Mouse (Mus musculus) CD4-positive, CD25-positive, alpha-beta regulatory T cell, adult 2 months (primary cell): ENCODE results near the gene Aph1a.
"Not testable (repeated sequence)": the region's sequence is repeated elsewhere in the genome, so short reads cannot be mapped to it uniquely, and the experiment has no call there.

Experiments used
- DNase-seq: peaks from one replicate; pipeline ENCODE4 v3.0.0-alpha.2; 2012; ENCODE audit warnings: low read depth, low spot score

Gene Aph1a

DNA sequence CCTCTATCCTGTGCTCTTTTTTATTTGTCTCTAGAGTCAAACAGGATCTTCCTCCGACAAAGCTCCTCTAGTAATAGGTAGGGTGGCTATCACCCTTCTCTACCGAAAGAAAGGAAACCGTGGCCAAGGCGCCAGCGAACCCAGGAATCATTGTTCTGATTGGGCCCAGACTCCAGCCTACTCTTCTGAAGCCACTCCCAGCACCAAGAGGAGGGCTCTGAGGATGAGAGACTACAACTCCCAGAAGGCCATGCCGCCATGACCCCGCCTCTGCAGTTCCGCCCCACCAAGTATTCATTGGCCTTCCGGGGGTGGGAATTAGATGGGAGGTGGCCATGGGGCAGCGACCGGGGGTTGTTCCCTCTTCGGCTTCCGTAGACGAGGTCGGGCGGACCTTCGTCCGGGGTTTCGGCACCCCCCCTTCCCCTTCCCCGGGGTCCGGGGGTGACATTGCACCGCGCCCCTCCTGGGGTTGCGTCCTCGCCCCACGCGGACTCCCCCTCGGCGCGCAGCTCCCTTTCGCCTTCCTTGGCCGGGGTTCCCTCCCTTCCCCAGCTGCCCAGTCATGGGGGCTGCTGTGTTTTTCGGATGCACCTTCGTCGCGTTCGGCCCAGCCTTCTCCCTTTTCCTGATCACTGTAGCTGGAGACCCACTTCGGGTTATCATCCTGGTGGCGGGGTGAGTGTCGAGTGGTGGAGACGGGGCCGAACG lies at the start of gene Aph1a:
Gene Aph1a, plus strand, starts transcription at position 364 of the 711 bp plus-strand sequence.
- peak; percentile 98 for DNase-seq

DNA sequence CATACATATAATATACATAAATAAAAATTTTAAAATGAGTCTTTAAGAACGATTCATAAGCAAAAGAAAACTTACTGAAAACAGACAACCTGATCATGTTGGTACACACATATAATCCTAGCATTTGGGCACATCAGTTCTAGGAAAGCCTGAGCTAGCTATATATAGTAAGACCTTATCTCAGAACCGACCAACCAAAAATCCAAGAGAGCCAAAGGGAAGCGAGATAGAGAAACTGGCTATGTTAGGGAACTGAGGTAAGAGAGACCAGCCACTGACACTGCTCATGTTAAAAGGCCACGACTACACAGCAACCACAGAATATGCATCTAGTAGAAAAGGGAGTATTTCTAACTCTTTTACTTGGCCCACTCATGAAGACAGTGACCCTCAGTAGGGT lies 43.2 kb upstream of the Aph1a start:
- DNase-seq, result no peak

DNA sequence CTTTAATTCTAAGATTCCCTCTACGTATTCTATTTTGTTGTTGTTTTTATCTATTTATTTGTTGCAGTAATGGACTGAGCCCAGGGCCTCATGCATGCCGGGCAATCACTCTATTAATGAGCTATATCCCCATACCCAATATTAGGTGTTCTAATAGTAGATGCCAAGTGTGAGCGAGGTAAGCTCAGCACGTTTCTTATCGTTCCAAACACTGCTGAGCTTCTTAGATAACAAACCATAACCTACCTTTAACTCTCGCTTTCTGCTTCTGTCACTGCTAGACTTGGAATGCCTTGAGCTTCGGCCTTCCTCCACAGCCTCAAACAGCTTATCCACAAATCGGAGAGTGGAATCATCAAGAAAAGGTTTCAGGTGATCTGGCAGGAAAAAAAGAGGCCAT lies 42.5 kb upstream of the Aph1a start:
- DNase-seq, result no peak

DNA sequence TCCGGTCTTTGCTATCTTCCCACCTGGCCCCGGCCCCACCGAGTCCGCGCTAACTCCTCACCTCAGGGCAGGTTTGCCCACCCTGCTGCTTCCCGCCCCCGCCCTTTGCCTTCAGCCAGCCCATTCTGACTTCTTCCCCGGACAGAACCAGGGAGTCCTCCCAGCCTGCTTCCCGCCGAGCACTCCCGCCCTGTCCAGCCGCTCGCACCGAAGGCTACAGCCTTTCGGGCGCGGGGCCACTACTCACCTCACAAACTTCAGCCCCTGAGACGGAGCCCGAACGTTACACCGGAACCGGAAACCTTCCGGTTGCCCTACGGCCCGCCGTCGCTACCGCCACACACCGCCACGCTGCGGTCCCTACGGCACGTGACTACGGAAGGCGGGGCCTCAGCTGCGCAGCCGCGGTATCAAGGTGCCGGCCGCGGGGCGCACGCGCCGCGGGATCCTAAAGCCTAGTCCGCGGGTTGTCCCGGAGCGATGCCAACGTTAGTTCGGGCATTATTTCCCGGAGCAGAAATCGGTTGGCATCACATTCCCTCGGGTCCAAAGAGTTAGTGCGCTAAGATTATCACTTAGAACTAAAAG lies 38.2 kb upstream of the Aph1a start, which contains the start of gene Prpf3:
Gene Prpf3, minus strand, starts transcription at position 384 of the 588 bp plus-strand sequence.
- DNase-seq, result peak; percentile 96

DNA sequence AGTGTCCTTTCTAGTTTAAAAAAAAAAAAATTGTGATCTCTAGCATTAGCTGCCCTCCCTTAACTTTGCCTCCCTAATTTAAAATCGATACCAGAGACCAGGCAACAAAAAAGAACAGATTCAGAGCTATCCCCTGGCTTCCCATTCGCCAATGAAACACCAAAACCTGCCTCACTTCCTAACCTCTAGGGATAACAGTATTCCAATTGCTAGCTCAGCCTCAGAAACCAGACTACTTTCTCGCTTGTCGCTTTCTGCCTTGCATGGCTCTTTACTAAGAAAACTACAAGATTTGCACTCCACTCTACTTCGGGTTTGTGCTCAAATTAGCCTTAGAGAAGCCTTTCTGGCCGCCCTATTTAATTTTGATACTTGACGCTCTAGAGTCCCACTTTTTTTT lies 37.7 kb upstream of the Aph1a start:
- no peak for DNase-seq

DNA sequence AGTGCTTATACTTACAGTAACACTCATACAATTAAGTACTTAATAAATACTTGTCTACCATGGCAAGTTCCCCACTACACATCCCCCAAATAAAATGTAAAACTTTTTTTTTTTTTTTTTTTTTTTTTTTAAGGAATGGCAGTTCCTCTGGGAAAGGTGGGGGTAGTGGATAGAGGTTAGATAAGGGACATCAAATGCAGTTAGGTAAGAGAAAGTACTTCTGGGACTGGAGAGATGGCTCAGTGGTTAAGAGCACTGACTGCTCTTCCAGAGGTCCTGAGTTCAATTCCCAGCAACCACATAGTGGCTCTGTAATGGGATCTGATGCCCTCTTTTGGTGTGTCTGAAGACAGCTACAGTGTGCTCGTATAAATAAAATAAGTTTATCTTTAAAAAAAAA lies 36.7 kb upstream of the Aph1a start:
- DNase-seq, result not testable (repeated sequence)

DNA sequence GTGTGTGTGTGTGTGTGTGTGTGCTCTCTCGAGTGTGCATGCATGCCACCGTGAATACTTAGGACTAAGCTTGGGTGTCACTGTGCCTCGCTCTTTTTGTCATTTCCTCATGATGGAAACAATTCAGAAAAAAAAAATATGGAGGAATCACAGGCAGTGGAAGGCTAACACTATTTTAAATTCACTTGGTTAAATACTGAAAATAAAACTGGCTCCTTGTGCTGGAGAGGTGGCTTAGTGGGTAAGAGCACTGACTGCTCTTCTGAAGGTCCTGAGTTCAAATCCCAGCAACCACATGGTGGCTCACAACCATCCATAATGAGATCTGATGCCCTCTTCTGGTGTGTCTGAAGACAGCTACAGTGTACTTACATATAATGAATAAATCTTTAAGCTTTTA lies 35.5 kb upstream of the Aph1a start:
- not testable (repeated sequence) for DNase-seq

DNA sequence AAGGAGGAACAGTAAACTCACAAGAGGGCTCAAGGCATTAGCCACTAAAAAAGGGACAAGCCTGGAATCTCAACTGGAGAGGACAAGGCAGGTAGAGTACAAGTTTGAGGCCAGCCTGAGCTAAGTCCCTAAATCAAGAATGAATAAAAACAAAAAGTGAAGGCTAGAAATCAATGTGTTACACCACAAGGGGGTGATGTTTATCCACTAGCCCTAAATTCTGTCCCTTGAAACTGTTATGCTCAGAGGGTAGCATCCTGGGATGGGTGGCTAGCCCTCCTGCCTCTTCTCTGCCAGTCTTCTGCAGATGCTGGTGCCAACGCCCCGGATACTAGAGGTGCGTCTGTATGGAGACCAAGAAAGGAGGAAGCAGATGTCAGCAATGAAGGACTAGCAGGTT lies 33.4 kb upstream of the Aph1a start:
- DNase-seq, result peak; percentile 48

DNA sequence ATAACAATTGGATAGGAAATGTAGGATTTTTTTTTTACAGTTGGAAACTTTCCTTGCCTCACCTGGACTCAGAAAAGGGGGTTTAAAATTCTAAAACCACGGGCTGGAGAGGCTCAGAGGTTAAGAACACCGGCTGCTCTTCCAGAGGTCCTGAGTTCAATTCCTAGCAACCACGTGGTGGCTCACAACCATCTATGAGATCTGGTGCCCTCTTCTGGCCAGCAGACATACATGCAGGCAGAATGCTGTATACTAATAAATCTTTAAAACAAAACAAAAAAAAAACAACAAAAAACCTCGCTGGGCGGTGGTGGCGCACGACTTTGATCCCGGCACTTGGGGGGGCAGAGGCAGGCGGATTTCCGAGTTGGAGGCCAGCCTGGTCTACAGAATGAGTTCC lies 32.6 kb upstream of the Aph1a start:
- peak; percentile 76 for DNase-seq

DNA sequence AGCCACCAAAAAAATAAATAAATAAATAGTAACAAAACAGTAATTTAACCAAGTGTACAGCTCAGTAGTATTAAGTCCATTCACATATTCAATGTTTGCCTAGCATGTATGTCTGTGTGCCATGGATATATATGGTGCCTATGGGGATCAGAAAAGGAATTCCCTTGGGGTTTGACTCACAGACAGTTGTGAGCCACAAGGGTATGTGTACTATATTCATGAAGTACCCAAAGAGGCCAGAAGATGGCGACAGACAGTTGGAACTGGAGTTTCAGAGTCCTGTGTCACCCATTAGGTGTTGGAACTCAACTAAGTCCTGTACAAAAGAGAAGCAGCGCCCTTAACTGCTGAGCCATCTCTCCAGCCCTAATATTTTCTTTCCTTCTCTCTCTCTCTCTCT lies 32.0 kb upstream of the Aph1a start:
- peak; percentile 89 for DNase-seq

DNA sequence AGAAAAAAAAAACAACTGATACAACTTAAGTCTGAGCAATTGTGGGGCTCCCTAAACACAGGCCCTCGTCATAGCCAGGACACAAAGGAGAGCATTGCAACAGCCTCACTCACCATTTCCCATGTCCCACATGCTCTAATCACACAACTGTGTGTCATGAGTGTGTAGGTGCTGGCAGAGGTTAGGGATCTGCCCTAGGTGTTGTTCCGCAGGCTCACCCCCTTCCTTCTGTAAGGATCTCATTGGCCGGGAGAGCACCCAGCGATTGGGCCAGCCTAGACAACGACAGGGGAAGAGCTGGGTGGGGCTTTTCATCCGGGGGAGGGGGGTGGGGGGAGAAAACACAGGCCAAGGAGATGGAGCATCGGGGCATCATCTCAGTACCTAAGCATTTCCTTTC lies 30.2 kb upstream of the Aph1a start:
- no peak for DNase-seq

DNA sequence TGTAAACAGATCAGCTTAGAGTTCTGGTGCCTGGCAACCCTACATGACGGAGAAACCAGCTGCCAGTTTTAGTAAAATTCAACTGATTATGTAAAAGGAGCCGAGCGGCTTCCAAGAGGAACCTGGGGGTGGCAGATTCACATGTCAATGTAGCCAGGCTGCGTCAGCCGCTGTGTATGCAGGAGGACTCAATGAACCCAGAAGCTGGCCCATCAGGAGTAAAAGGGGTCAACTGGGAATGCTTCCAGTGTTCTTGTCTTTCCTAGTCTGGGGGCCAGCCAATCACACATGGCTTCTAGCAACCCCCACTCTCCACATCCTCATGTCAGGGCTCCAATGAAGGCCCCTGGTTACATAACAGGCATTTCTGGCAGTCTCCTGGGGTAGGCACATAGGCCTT lies 28.7 kb upstream of the Aph1a start:
- no peak for DNase-seq

DNA sequence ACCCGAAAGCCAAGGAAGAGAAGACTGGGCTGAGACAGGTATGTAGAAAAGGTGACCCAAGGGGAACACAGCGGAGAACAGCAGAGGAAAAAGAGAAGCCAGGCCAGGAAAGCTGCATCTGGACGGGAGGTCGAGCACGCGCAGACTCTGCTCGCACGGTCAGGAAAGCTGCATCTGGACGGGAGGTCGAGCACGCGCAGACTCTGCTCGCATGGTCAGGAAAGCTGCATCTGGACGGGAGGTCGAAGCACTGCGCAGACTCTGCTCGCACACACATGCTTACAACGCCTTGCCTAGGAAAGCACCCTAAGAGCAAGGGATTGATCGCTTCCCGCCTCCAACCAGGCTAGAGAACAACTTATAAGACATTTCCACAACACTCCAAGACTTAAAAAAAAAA lies 28.2 kb upstream of the Aph1a start:
- no peak for DNase-seq

DNA sequence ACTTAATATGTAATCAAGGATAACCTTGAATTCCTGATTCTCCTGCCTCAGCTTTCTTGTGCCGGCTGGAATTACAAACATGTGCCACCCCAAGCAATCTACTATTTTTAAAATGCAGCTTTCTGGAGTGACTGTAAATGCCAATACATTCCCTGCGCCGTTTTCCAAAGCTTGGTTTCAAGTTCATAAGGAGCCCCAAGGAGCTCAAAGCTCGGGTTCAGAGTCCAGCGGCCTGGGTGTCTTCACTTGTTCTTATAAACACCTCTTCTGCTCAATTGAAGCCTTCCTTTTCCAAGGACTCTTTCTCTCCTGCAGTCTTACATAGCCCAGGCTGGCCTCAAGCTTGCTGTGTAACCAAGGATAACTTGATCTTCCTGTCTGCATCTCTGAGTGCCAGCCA lies 27.7 kb upstream of the Aph1a start:
- no peak for DNase-seq

DNA sequence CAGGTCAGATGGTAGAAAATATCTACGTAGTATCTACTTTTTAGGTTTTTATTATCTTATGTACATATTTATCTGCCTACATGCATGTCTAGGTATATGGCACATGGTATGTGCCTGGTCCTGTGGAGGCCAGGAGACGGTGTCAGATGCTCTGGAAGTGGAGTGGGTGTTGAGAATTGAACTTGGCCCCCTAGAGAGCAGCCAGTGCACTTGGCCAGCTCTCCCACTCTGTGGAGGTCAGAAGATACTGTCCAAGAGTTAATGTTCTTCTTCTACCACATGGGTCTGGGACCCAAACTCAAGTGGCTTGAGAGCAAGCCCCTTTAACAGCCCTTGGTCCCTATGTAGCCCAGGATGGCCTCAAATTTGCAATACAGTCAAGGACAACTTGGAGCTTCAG lies 26.4 kb upstream of the Aph1a start:
- DNase-seq, result no peak

DNA sequence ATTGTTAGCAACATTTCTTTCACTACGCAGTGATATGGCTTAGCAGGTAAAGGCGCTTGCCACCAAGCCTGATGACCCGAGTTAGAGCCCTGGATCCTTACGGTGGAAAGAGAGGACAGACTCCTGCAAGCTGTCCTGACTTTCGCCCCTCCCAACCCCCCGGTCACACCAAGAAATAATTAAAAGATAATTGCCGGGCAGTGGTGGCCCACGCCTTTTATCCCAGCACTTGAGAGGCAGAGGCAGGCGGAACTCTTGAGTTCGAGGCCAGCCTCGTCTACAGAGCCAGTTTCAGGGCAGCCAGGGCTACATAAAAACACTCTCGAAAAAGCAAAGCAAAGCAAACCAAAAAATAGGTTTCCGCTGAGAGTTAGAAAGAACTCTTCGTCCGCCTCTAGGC lies 22.8 kb upstream of the Aph1a start:
- no peak for DNase-seq

DNA sequence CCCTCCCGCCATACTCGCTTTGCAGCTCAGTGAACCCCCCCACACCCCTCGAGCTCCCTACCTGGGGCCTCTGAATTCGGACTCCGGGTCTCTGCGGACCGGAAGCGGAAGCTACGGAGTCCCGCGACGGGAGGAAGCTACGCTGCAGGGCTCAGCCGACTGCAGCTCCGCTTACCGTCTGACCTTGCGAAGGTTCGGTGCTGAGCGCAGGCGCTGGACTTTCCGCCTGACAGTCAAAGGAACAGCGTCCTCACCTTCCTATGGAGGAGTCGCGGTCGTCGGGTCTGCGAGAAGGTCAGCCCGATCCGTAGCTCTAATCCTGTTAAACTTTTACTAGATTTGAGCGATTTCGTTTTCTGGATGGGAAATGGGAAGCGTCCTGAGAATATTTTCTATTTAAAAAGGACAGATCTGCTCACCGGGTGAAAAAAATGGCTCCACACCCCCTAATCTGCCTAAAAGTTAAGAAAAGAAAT lies 22.3 kb upstream of the Aph1a start, which contains the start of gene Mrps21:
Gene Mrps21, minus strand, starts transcription at position 128 of the 476 bp plus-strand sequence.
- peak; percentile 86 for DNase-seq

DNA sequence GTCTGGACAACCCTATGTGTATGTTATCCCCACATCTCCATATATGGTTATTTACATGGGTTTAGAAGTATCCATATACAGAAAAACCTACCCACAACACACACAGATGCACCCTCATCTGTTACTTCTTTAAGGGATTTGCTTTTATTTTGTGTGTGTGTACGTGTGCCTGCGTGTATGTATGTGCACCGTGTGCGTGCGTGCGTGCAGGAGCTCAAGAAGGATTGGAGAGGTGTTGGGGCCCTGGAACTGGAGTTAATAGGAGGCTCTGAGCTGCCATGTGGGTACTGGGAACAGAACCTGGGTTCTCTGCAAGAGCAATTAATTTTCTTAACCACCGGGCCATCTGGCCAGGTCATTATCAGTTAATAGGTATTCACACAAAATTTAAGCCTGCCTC lies 21.7 kb upstream of the Aph1a start:
- DNase-seq, result no peak

DNA sequence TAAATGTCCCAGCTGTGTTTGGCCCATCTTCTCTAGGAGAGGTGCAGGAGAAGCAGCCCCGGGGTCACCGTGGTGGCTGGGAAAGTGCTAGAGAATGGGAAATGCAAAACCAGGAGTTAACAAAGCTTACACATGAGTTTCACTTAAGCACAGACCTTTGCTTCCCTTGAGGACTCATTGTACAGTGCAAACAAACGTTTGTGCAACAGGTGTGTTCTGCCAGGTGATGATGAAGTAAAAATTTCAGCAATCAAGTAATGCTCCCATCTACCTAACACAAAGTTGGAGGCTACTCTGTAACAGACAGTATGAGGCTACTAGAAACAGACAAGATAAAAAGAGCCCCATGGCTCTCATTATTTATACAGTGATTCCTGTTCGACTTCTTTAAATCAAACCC lies 14.7 kb upstream of the Aph1a start:
- DNase-seq, result no peak

DNA sequence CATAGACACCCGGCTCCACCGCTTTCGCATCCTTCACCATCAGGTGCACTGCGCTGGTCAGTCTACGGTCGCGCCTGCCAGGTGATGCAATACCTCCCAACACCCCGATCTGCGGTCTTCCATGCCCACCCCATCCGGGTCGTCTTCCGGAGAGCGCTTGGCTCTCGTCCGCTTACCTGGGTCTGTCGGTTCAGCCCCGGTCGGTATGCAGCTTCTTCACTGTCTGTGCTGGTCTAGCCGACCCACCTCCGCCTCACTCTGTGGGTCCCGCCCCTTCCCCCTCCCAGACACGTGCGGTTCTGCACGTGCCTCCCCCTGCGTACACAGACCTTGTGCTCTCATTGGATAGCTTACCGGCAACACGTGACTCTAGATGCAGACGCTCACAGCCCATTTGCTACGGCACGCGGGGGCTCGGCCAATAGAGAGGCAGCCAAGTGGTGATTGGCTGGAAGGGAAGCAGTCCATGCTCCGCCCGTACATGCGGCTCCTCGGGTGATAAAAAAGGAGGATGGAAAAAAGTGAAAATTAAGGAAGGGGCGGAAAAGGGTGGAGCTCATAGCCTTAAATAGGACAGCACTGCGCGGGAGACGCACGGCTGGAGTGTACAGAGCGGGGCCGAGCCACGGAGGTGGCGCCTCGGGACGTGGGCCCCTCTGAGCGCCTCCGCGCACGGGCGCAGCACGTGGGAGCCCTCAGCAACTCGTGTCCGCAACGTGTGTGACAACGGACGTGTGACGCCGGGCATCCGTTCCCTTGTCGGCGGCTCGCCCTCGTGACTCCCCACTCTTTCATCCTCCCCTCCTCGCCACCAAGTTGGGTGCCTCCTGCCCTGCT lies 11.6 kb upstream of the Aph1a start, which contains the start of gene Ciart:
Gene Ciart, minus strand, starts transcription at position 273 of the 837 bp plus-strand sequence.
- DNase-seq, result peak; percentile 96

DNA sequence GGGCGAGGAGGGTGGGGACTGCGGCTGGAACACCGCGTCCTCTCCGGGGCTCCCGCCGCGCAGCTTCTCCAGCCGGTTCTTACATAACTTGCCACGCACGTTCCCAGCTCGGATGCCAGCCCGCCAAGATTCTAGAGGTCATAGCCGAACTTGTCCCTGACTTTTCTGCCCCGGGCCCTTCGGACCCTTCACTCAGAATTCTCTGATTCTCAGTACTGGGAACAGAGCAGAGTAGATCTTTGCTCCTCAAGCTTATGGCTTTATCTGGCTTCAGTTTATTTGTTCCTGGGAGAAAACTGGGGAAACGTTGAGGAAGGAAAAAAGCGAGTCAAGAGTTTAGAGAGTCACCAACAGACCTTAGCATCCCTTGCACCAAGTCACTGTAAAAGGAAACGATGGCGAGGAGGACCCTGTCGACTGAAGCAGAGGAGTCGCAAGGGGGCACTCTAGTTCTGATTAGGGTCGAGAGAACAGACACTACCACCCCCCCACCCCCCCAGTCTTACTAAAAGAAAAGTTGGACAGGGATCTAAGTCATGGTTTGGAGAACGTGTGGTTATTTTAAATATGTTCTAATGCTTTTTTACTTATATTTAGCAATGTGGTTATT lies 10.8 kb upstream of the Aph1a start:
- peak; percentile 80 for DNase-seq

DNA sequence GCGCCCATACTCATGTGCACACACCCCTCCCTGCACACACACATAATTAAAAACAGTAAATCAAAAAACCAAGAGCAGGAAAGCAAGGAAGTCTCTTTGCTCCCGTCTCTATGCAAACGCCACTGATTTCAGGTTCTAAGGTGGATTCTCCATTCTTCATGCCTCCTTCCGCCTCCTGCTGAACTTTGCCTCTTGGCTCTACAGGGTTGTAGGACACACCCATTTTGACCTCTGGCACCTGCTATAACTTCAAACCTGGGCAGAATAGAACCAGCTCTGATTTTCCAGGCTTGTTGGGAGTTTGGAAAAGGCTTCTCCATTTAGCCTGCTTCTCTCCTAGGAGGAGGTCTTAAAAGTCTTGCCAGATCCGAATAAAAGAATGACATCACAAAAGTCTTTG lies 9.4 kb upstream of the Aph1a start:
- no peak for DNase-seq
